Mouse (Mus musculus) testis, adult 2 months (tissue): ENCODE results near the gene Gm13420. TPM values are rescaled to one million over a fixed set of nuclear protein-coding genes. Genes with fewer than 3 reads are reported as not detected.

ENCODE experiments used
- H3K27ac ChIP-seq: fragments of 200-500 bp; 2 replicates; pipeline ENCODE4 v1.5.1; 2012; ENCODE audit warnings: low read depth, low read length; ENCODE audit not compliant: control insufficient read depth, insufficient read depth
- H3K27me3 ChIP-seq: fragments of 200-500 bp; 2 replicates; pipeline ENCODE4 v1.6.1; 2012; ENCODE audit warnings: mild to moderate bottlenecking, low read length, moderate library complexity; ENCODE audit not compliant: control insufficient read depth, insufficient read depth
- H3K36me3 ChIP-seq: fragments of 200-500 bp; 2 replicates; pipeline ENCODE4 v1.6.1; 2012; ENCODE audit warnings: mild to moderate bottlenecking, low read length; ENCODE audit not compliant: control insufficient read depth, insufficient read depth
- H3K4me1 ChIP-seq: fragments of 200-500 bp; 2 replicates; pipeline ENCODE4 v1.6.1; 2012; ENCODE audit warnings: low read length; ENCODE audit not compliant: control insufficient read depth, insufficient read depth
- H3K4me3 ChIP-seq: fragments of 200-500 bp; 2 replicates; pipeline ENCODE4 v1.5.1; 2012; ENCODE audit warnings: low read depth, mild to moderate bottlenecking, low read length, moderate library complexity, mixed read lengths; ENCODE audit not compliant: control insufficient read depth
- CTCF ChIP-seq: fragments of 200-500 bp; IDR thresholded peaks from 2 replicates; pipeline ENCODE4 v1.5.1; 2012; ENCODE audit warnings: low read depth, mild to moderate bottlenecking, inconsistent platforms, low read length, moderate library complexity; ENCODE audit not compliant: control insufficient read depth, insufficient read depth, insufficient replicate concordance
- POLR2A ChIP-seq: fragments of 200-500 bp; IDR thresholded peaks from 2 replicates; pipeline ENCODE4 v1.6.1; 2012; ENCODE audit warnings: low read depth, mild to moderate bottlenecking, inconsistent platforms, low read length, moderate library complexity; ENCODE audit not compliant: control insufficient read depth
- polyA plus RNA-seq: library from polyadenylated mRNA; depleted of rRNA; stranded (reverse); fragments of >200 nt; gene quantifications from 2 replicates; pipeline ENCODE4 v1.2.3, GENCODE M21; 2012

The Gm13420 gene
- polyA plus RNA-seq, 1 experiment: 0.28 TPM

GRCm38 (mm10) chr2:29707731-29708130 is 43.8 kb downstream of the Gm13420 start:
- no peak for TF ChIP-seq POLR2A
- peak; percentile 11; the same call in 1 of the 2 replicates for TF ChIP-seq CTCF
- H3K27ac ChIP-seq: no peak overlapping the region
- H3K27me3 ChIP-seq: no peaks in the 10 kb centered on the region
- H3K4me3 ChIP-seq: no peak overlapping the region
- no peaks in the 10 kb centered on the region for H3K4me1 ChIP-seq
- no peaks in the 10 kb centered on the region for H3K36me3 ChIP-seq

- Histone ChIP-seq H3K4me3 (no peak overlapping the region), H3K4me1 (no peaks in the 10 kb centered on the region), H3K36me3 (no peaks in the 10 kb centered on the region), H3K27ac (no peak overlapping the region), H3K27me3 (no peaks in the 10 kb centered on the region)
- TF ChIP-seq POLR2A: no peak
- no peak for TF ChIP-seq CTCF
Observed at GRCm38 (mm10) chr2:29706726-29707620, 44.5 kb downstream of the Gm13420 start.

- no peak overlapping the region for H3K27ac ChIP-seq
- TF ChIP-seq POLR2A (no peak), CTCF (no peak)
- no peak overlapping the region for H3K4me3 ChIP-seq
- no peaks in the 10 kb centered on the region for H3K27me3 ChIP-seq
- no peaks in the 10 kb centered on the region for H3K4me1 ChIP-seq
- no peaks in the 10 kb centered on the region for H3K36me3 ChIP-seq
Observed at GRCm38 (mm10) chr2:29705493-29705892, 46.0 kb downstream of the Gm13420 start.

- Histone ChIP-seq H3K4me1 (no peaks in the 10 kb centered on the region), H3K27ac (no peak overlapping the region), H3K4me3 (no peak overlapping the region), H3K27me3 (no peaks in the 10 kb centered on the region), H3K36me3 (no peaks in the 10 kb centered on the region)
- TF ChIP-seq POLR2A (no peak), CTCF (no peak)
Observed at GRCm38 (mm10) chr2:29703104-29704081, 48.1 kb downstream of the Gm13420 start.

- H3K36me3 ChIP-seq: no peaks in the 10 kb centered on the region
- H3K4me1 ChIP-seq: no peaks in the 10 kb centered on the region
- H3K27me3 ChIP-seq: no peaks in the 10 kb centered on the region
- no peak overlapping the region for H3K4me3 ChIP-seq
- TF ChIP-seq CTCF (no peak), POLR2A (no peak)
- H3K27ac ChIP-seq: no peak overlapping the region
Observed at GRCm38 (mm10) chr2:29702189-29702588, 49.3 kb downstream of the Gm13420 start.

GRCm38 (mm10) chr2:29701393-29701792 is 50.1 kb downstream of the Gm13420 start:
- TF ChIP-seq POLR2A: no peak
- TF ChIP-seq CTCF: no peak
- no peaks in the 10 kb centered on the region for H3K4me1 ChIP-seq
- no peak overlapping the region for H3K27ac ChIP-seq
- peak overlapping the region; percentile 18; the same call in 1 of the 2 replicates for H3K4me3 ChIP-seq
- no peaks in the 10 kb centered on the region for H3K36me3 ChIP-seq
- no peaks in the 10 kb centered on the region for H3K27me3 ChIP-seq

- Histone ChIP-seq H3K4me1 (no peaks in the 10 kb centered on the region), H3K4me3 (no peak overlapping the region), H3K27me3 (no peaks in the 10 kb centered on the region), H3K27ac (no peak overlapping the region), H3K36me3 (no peaks in the 10 kb centered on the region)
- TF ChIP-seq CTCF (no peak), POLR2A (no peak)
Observed at GRCm38 (mm10) chr2:29700898-29701297, 50.6 kb downstream of the Gm13420 start.
